Mouse (Mus musculus): ENCODE measurements around the gene Olfr801. TPM values are rescaled to one million over a fixed set of nuclear protein-coding genes. Genes with fewer than 3 reads are reported as not detected.

Olfr801 gene
- polyA plus RNA-seq (2017; shearing (Covaris generic)): not detected

GRCm38 (mm10) chr10:129673765-129674164 is at the start of gene Olfr801:
Olfr801 (minus strand) TSS chr10:129673865.

GRCm38 (mm10) chr10:129702910-129703309 is 29.2 kb upstream of the Olfr801 start, which contains the start of gene Olfr804:
Olfr804 (plus strand) TSS chr10:129703210.

GRCm38 (mm10) chr10:129694186-129694585 is 20.5 kb upstream of the Olfr801 start, which contains the start of gene Olfr803:
Olfr803 (minus strand) TSS chr10:129694286.

GRCm38 (mm10) chr10:129688069-129688468 is 14.4 kb upstream of the Olfr801 start, which contains the start of gene Olfr802:
Olfr802 (minus strand) TSS chr10:129688169.

GRCm38 (mm10) chr10:129657394-129657793 is 16.3 kb downstream of the Olfr801 start, which contains the start of gene Olfr800:
Olfr800 (plus strand) TSS chr10:129657694.

GRCm38 (mm10) chr10:129637184-129637583 is 36.5 kb downstream of the Olfr801 start, which contains the start of gene Olfr799:
Olfr799 (plus strand) TSS chr10:129637484.

GRCm38 (mm10) chr10:129627834-129628233 is 45.8 kb downstream of the Olfr801 start, which contains the start of gene Olfr798:
Olfr798 (minus strand) TSS chr10:129627934.

Other genes starting within 250 kb of the Olfr801 start
- gene Olfr786, start 246.6 kb downstream of the Olfr801 start, polyA plus RNA-seq (2017; shearing (Covaris generic)): not detected
- 0.34 TPM for gene Olfr787, start 212.0 kb downstream of the Olfr801 start, polyA plus RNA-seq (2017; shearing (Covaris generic))
- not detected for gene Olfr788, start 202.9 kb downstream of the Olfr801 start, polyA plus RNA-seq (2017; shearing (Covaris generic))
- gene Olfr789, start 189.1 kb downstream of the Olfr801 start, polyA plus RNA-seq (2017; shearing (Covaris generic)): not detected
- not detected for gene Olfr790, start 175.4 kb downstream of the Olfr801 start, polyA plus RNA-seq (2017; shearing (Covaris generic))
- gene Olfr791, start 152.1 kb downstream of the Olfr801 start, polyA plus RNA-seq (2017; shearing (Covaris generic)): not detected
- gene Olfr792, start 134.7 kb downstream of the Olfr801 start, polyA plus RNA-seq (2017; shearing (Covaris generic)): not detected
- gene Olfr794, start 106.2 kb downstream of the Olfr801 start, polyA plus RNA-seq (2017; shearing (Covaris generic)): not detected
- not detected for gene Olfr796, start 61.3 kb downstream of the Olfr801 start, polyA plus RNA-seq (2017; shearing (Covaris generic))
- 0.16 TPM for gene Olfr798, start 45.9 kb downstream of the Olfr801 start, polyA plus RNA-seq (2017; shearing (Covaris generic))
- not detected for gene Olfr799, start 36.4 kb downstream of the Olfr801 start, polyA plus RNA-seq (2017; shearing (Covaris generic))
- gene Olfr800, start 16.2 kb downstream of the Olfr801 start, polyA plus RNA-seq (2017; shearing (Covaris generic)): not detected
- gene Olfr802, start 14.3 kb upstream of the Olfr801 start, polyA plus RNA-seq (2017; shearing (Covaris generic)): not detected
- not detected for gene Olfr803, start 20.4 kb upstream of the Olfr801 start, polyA plus RNA-seq (2017; shearing (Covaris generic))
- gene Olfr804, start 29.3 kb upstream of the Olfr801 start, polyA plus RNA-seq (2017; shearing (Covaris generic)): not detected
- gene Olfr805, start 55.5 kb upstream of the Olfr801 start, polyA plus RNA-seq (2017; shearing (Covaris generic)): not detected
- gene Olfr806, start 68.1 kb upstream of the Olfr801 start, polyA plus RNA-seq (2017; shearing (Covaris generic)): not detected
- not detected for gene Olfr807, start 83.9 kb upstream of the Olfr801 start, polyA plus RNA-seq (2017; shearing (Covaris generic))
- not detected for gene Olfr808, start 91.6 kb upstream of the Olfr801 start, polyA plus RNA-seq (2017; shearing (Covaris generic))
- not detected for gene Olfr809, start 100.8 kb upstream of the Olfr801 start, polyA plus RNA-seq (2017; shearing (Covaris generic))
- not detected for gene Olfr810, start 121.1 kb upstream of the Olfr801 start, polyA plus RNA-seq (2017; shearing (Covaris generic))
- not detected for gene Olfr811, start 130.5 kb upstream of the Olfr801 start, polyA plus RNA-seq (2017; shearing (Covaris generic))
- 0.56 TPM for gene Olfr812, start 172.2 kb upstream of the Olfr801 start, polyA plus RNA-seq (2017; shearing (Covaris generic))
- gene Olfr813, start 181.5 kb upstream of the Olfr801 start, polyA plus RNA-seq (2017; shearing (Covaris generic)): not detected
- 0.09 TPM for gene Olfr814, start 206.0 kb upstream of the Olfr801 start, polyA plus RNA-seq (2017; shearing (Covaris generic))
- not detected for gene Olfr815, start 232.0 kb upstream of the Olfr801 start, polyA plus RNA-seq (2017; shearing (Covaris generic))
- 0.34 TPM for gene Olfr816, start 241.7 kb upstream of the Olfr801 start, polyA plus RNA-seq (2017; shearing (Covaris generic))